Mouse (Mus musculus) fat pad, adult 2 months (tissue): ENCODE results near the gene BC055324.
"Not testable (repeated sequence)": the region's sequence is repeated elsewhere in the genome, so short reads cannot be mapped to it uniquely, and the experiment has no call there.

Experiments
- DNase-seq: peaks from one replicate; pipeline ENCODE4 v3.0.0-alpha.2; 2011; ENCODE audit warnings: low read depth, low spot score; ENCODE audit errors: extremely low read depth

The BC055324 gene

DNA sequence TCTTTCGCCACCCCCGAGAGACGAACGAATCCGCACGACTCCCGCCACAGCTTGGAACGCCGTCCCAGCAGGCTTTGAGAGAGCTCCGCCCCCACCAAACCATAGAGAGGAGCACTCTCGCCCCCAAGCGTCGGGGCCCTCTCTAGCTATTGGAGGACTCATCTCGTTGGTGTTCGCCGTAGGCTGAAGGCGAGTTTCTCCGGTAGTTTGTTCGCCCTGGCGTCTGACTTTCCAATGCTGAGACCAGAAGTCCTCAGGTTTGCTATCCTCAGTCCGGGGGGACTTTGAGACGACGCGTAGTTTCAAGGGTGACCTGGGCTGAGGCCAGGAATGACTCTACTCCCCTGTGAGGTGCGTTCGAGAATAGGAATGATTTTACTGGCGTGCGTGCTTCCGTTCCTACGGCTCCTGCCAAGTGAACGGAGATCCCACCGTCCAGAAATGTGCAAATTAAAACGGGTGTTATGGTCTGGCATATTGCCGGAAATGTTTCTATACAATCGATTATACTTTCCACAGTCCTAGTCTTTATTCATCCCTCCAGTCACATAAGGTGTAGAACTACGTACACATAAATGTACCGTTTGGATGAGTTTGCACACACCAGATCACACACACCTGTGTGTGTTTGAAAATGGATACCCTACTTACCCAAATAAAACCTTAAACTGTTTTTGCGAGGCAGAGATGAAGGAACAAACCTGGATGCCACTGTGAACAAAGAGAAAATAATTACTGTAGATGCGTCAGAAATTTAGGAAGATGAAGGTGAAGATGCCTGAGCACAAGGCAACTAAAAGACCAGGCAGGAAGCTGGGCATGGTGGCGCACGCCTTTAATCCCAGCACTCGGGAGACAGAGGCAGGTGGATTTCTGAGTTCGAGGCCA, at the start of gene BC055324, which contains the start of gene Mettl18:
TSS of gene BC055324 (minus strand) at position 76 of the 888 bp plus-strand sequence.
TSS of gene Mettl18 (plus strand) at position 169 of the 888 bp plus-strand sequence.
- peak; percentile 47 for DNase-seq

- DNase-seq = no peak
Observed at GRCm38 (mm10) chr1:164043549-164043948, 49.0 kb upstream of the BC055324 start.

GRCm38 (mm10) chr1:164040385-164041135, 46.0 kb upstream of the BC055324 start:
- DNase-seq = no peak

DNA sequence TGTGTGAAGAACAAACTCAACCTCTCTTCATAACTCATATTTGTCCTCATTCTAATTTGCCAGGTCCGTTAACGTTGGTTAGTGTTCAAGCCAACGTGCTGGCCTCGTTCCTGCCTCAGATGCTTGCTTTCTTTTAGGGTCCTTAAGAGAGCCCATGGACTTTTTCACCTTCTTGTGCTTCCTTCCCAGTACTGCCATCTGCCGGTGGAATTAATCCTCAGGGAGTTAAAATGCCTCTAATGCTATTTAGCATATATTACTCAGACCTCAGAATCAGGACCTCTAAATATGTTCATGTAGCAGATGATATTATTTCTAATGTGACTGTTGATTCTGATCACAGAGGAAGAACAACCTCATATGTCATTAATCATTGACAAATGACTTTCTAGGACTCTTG, 32.8 kb upstream of the BC055324 start:
- no peak for DNase-seq

- no peak for DNase-seq
Observed at GRCm38 (mm10) chr1:164025685-164026084, 31.1 kb upstream of the BC055324 start.

DNA sequence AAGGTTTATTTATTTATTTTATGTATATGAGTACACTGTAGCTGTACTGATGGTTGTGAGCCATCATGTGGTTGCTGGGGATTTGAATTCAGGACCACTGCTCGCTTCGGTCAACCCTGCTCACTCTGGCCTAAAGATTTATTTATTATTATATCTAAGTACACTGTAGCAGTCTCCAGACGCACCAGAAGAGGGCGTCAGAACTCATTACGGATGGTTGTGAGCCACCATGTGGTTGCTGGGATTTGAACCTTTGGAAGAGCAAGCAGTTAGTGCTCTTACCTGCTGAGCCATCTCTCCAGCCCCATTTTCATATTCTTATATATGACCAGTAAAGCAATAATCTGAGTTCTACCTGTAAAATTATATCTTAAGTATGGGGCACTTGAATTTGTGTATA, 27.5 kb upstream of the BC055324 start:
- not testable (repeated sequence) for DNase-seq

DNA sequence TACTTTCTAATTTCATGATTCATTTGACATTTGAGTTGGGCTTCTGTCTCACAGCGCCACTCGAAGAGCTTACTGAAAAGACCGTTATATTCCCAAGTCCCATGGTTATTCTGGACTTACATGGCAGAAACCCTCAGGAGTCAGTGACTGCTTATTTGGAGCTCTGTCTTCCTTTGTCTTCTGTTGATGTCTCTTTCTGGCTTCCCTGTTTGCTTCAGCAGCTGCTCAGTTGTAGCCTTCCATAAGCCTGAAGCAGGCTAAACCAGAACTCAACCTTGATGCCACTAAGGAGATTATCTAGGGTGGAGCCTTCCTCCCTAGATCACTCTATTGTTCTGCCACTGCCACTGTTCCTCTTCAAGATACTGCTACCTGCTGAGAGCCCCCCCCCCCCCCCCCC, 26.1 kb upstream of the BC055324 start:
- DNase-seq = not testable (repeated sequence)

DNA sequence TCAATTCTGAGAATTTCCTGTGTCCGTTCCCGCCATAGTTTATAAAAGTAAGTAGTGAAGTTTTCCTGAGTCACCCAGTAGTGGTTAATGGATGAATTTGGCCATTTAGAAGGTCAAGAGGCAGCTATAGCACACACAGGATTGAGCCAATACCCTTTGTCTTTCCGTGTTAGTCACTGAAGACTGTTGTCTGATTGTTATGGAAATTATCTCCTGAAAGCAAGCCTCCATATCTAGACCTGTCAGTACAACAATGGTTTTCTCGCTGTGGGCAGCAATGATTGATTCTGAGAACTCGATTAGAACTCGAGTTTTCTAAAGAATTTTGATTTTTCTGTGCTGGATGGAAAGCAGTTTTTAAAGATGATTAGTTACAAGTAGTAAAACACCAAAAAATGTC, 25.2 kb upstream of the BC055324 start:
- no peak for DNase-seq

GRCm38 (mm10) chr1:164018221-164018896, 23.8 kb upstream of the BC055324 start:
- DNase-seq = no peak

DNA sequence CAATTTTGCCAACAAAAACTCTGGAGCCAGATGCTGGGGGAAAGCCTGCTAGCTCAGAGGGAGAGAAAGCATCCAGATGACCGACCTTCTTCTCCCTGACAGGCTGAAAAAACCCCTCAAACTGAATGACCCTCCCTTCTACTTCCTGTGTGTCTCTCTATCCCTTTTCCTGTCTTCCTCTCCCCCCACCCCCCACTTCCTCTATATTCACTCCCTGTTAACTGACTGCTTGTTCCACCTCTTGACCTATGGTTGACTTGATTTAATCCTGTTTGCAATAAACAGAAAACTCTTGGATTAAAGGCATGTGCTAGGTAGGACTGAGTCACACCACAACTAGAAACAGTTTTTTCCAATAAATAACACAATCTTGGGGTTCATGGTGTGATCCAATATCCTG, 20.0 kb upstream of the BC055324 start:
- DNase-seq = no peak

GRCm38 (mm10) chr1:164009235-164009634, 14.6 kb upstream of the BC055324 start:
- no peak for DNase-seq

GRCm38 (mm10) chr1:164004311-164004710, 9.7 kb upstream of the BC055324 start:
- no peak for DNase-seq

- no peak for DNase-seq
Observed at GRCm38 (mm10) chr1:164001831-164002452, 7.3 kb upstream of the BC055324 start.

DNA sequence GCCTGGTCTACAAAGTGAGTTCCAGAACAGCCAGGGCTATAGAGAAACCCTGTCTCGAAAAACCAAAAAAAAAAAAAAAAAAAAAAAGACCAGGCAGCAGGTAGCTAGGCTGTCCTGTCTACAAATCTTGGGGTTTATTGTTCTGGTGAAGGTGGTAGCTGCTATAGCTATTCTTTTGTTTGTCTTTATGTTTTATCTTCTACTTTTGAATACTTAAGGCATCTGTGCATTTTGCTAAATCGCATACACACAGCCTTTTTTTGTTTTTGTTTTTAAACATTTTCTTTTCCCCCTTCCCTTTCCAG, 965 bp upstream of the BC055324 start:
- DNase-seq = no peak

DNA sequence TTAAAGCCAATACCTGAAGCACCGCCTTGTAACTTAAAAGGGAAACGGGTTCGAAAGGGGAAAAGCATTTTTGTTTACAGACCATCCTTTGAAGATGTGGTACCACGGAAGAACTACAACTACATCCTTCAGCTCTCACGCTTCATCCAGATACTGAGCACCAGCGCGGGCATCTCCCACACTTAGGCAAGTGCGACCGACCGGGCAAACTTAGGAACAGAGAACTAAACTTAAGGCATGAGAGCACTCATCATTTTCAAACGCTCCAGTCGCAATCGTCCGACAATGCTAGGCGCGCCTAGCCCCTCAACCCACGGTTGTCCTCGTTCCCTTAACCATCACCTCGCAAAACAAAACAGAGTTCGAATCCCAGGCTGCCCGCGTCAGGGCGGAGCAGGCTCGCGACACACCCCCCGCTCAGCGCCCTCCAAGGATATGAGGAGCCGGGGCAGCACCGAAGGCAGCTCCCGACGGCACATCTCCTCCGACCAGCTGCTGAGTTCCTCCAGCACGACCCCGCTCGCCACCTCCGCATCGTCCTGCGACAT, 349 bp downstream of the BC055324 start:
- no peak for DNase-seq

GRCm38 (mm10) chr1:163992371-163992770, 2.2 kb downstream of the BC055324 start:
- DNase-seq = no peak

- DNase-seq = no peak
Observed at GRCm38 (mm10) chr1:163976515-163976914, 18.1 kb downstream of the BC055324 start.

DNA sequence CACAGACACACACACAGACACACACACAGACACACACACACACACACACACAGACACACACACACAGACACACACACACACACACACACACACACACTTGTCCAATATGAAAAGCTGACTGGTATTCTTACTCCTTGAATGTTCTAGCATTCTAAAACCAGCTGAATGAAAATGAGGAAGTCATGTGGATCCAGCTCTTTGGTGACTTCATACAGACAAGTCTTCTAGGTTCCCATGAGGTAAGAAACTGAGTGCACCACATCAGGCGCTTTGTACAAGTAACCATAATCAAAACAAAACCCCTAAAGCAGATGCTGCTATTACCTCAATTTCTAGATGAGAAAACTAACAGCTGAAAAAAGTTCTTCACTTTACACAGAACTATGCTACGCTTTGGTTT, 19.5 kb downstream of the BC055324 start:
- DNase-seq = no peak

- DNase-seq = no peak
Observed at GRCm38 (mm10) chr1:163974471-163974870, 20.1 kb downstream of the BC055324 start.

DNA sequence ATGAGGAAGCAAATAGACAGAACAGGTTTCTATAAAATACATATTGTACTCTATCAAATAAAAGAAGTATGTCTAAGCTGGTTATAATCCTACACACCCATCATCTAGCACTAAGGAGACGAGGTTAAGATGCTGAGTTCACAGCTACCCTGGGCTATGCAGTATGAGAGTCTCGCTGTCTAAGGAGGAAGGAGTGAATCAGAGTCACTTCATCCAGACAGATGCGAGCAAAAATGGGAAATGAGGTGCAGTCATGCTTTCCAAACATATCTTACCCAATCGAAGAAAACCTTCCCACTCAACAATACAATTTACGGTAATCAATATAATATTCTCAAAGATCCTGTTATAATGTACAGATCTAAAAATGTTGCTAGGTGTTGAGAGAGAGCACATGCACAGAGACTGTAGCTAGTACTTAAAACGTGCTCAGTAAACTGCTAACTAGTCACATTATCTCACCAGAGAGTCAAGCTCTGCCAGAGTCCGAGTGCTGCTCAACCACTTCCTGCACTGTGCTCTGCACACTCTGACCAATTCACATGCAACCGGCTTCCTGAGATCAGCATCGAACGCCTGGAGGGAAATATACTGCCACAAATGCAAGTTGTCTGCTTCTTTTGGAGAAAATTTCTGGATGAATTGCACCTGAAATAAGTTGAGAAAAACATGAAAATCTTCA, 30.4 kb downstream of the BC055324 start:
- DNase-seq = no peak
